Mouse (Mus musculus) frontal cortex, postnatal 25 days (tissue): ENCODE measurements around the gene Zfp458.
"Not testable (repeated sequence)": the region's sequence is repeated elsewhere in the genome, so short reads cannot be mapped to it uniquely, and the experiment has no call there.

Source experiments
- DNase-seq, 2 experiments: peaks; one replicate each; pipeline ENCODE4 v3.0.0; 2022; ENCODE audit warnings: low spot score in 2 of 2

The Zfp458 gene

DNA sequence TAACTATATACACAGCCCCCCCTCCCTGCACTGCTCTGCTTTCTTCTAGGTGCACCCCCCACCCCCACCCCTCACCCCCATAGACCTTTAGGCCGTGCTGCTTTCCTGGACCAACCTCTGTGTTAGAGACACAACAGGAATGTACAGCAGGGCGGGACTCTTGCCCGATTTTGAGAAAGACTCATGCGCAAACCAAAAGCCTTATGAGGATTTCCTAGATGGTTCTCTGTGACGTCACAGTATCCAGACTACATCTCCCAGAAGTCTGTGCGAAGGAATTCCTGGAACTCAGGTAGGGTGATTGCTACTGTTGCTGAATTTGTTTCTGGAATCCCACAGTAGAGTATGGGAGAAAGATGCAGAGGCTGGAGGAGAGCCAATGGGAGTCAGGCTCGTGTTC, at the start of gene Zfp458:
Gene Zfp458 (minus strand): TSS at position 153 of the 400 bp plus-strand sequence.
- no peak for DNase-seq

DNA sequence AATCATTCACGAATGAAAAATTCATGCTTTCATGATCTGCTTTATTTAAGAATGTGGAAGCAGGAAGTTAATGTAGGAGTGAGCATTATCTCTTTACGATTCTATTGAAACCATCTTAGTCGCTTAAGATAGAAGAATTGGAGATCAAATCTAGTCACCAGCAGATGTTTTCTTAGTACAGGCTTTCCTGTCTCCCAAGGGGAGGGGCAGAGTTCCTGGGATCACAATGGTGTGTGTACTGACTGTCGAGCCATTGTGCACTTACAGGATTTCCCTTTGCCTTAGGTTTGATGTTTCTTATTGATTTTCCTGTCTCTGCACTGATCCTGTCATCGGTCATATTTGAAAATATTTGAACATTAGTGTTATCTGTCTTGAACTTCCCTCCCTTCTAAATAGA, 28.5 kb upstream of the Zfp458 start:
- DNase-seq, result no peak

DNA sequence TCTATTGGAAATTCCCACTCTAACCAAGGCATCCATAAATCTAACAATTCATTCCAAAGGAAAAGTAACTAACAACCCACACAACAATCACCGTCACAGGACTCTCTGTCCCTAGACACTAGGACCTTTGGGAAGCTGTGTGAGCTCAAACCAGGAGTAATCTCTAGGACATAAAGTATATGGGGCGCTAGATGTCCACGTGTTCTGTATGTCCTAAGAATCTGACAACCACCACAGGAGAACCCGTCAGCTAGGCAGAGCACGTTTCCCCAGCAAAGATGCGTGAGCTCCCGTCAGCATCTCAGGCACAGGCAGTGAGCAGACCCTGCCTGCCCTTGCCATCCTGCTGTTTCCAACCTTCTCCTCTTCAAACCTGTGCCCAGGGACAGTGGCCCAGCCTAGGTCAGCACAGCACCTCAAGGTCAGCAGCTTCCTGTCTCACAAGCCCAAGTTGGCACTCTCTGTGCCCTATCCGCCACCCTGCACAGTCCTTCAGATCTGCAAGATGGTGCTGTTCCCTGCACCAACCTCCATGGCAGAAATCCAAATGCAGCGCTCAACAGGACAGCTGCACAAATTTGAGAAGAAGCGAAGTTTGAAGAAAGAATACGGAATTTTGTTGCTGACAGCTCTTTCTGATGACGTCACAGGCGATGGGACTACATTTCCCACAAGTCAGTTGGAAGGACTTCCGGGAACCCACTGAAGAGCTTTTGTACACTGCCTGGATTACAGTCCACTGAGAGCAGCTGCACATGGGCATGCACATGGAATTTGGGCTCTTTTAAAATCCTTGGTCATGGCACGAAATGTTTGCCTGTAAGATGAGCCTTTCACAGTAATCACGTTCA, 27.8 kb upstream of the Zfp458 start, which contains the start of gene Zfp457:
Gene Zfp457 (minus strand): TSS at position 664 of the 851 bp plus-strand sequence.
- DNase-seq, result peak; percentile 81 to 85

DNA sequence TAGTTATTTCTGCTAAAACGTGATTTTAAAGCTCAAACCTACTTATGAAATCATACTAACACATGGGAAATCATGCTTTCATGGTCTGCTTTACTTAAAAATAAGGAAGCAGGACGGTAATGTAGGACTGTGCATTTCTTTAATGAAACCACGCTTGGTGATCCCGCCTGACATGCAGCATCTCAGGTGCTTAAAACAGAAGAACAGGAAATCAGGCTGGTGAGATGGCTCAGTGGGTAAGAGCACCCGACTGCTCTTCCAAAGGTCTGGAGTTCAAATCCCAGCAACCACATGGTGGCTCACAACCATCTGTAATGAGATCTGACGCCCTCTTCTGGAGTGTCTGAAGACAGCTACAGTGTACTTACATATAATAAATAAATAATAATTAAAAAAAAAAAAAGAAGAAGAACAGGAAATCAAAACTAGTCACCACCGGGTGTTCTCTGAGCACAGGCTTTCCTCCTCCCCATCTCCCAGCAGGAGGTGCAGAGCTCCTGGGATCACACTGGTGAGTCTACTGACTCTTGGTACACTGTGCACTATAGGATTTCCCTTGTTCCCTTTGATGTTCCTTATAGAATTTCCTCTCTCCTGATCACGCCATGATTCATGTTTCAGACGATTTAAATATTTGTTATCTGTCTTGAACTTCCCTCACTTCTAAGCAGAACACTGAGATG, 8.7 kb downstream of the Zfp458 start:
- DNase-seq, result not testable (repeated sequence)

DNA sequence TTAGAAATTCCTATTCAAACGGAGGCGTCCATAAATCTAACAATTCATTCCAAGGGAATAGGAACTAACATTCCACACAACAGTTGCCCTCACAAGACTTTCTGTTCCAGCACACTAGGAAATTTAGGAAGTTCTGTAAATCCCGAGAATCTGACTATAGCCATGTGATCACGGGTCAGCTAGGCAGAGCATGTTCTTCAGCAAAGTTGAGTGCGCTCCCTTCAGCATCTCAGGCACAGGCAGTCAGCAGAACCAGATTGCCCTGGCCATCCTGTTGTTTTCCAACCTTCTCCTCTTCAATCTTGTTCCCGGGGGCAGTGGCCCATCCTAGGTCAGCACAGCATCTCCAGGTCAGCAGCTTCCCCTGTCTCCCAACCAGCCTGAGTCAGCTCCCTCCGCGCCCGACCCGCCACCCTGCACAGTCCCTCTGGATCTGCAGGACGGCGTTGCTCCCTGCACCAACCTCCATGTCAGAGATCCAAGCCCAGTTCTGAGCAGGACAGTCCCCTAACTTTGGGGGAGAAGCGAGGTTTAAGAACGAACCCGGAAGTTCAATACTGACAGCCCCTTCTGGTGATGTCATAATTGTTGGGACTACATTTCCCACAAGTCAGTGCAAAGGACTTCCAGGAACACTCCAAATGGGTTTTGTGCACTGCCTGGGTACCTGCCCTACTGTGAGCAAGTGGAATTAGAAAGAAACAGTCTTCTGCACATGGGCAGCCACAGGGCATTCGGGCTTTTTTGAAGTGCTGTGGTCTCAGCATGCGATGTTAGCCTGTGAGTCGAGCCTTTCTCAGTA, 9.5 kb downstream of the Zfp458 start:
- peak; percentile 54 to 59 for DNase-seq

DNA sequence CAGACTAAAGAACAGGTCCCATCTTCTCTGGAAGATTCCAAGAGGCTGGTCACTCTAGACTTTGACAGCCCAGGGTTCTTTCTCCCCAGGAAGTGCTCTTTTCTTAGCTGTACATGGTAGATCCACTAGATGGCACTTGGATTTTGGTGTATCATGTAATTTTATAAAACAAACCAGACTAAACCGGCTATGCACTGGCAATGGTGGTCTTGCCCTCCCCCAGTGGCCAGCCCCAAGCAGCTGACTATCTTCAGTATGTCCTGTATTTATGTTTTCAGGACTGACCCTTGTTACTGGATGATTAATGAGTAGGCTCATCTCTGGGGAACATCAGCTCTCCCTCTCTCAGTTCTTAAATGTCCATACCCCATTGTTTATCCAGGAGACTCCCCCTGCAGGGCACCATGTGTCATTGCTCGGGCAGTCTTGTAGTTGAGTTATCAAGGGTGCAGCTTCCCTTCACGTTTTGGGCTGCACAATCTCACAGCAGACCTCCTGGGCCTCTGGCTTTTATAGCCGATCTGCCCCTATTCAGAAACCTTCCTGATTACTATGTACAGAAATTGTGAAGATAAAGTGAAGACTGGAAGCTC, 64.2 kb downstream of the Zfp458 start:
- DNase-seq, result no peak
